Comparison of ENCODE assay signal across 18 mouse cellular contexts in the genomic region with DNA sequence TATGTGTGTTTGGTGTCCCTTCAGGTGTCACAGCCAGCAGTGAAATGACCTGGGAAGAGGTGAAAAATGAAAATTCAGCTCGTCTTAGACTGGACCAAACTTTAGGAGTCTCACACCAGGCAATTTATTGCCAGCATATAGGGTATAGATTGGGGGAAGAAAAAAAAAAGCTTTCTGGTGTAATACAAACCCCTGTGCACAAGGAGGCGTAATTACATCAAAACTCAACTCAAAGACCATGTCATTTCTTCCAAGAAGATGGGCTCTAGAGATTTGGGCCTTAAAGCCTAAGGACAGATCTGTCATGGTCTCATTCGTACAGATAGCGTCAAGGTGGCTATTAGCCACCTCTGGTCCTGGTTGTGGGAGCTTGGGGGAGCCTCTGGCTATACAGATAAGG.
DNase-seq lines count a peak whose midpoint lies in the region; ATAC-seq and TF ChIP-seq lines count a peak whose summit lies in the region.
"Had no signal": no experiment of that assay in that cellular context is flagged by ENCODE, and none has a peak within 500 bp of the region (broad histone marks: within the 10 kb centered on the region; RNA-seq: fewer than 3 reads in every experiment).

No protein-coding gene starts in this region.

- DNase-seq in lung, embryonic 14.5 days: peak; percentile 56
- no peak for DNase-seq in lung, adult 18-20 months
- peak; percentile 60 for DNase-seq in NIH3T3 (ENCODE audit: low read depth)
- no peak for DNase-seq in spleen, postnatal 36 days (ENCODE audit: low spot score in 2 of 2)
- DNase-seq: adrenal gland, postnatal 25 days; cerebellum, postnatal 14 days; gastrocnemius, postnatal 10 days; kidney, postnatal 25 days; layer of hippocampus, postnatal 36 days; right cerebral cortex, postnatal 25 days had no signal

- no peaks in the 10 kb centered on the region for H3K9me3 ChIP-seq in heart, embryonic 13.5 days
- no peaks in the 10 kb centered on the region for H3K9me3 ChIP-seq in heart, embryonic 11.5 days (replicated peaks; ENCODE audit: control insufficient read depth, low read length)
- H3K9me3 ChIP-seq in lung, embryonic 14.5 days (ENCODE audit: low read depth, low read length): no peaks in the 10 kb centered on the region
- H3K9me3 ChIP-seq: forebrain, embryonic 15.5 days; limb, embryonic 13.5 days; midbrain, embryonic 10.5 days had no signal

- H3K4me2 ChIP-seq in heart, embryonic 13.5 days: no peak overlapping the region
- no peak overlapping the region for H3K4me2 ChIP-seq in heart, embryonic 11.5 days
- H3K4me2 ChIP-seq in lung, embryonic 14.5 days: no peak overlapping the region
- H3K4me2 ChIP-seq: forebrain, embryonic 15.5 days; limb, embryonic 13.5 days had no signal

- no peak overlapping the region for H3K4me3 ChIP-seq in heart, embryonic 13.5 days
- no peak overlapping the region for H3K4me3 ChIP-seq in heart, embryonic 11.5 days (ENCODE audit: low read depth, low read length)
- H3K4me3 ChIP-seq in lung, embryonic 14.5 days (ENCODE audit: low read depth, low read length): no peak overlapping the region
- H3K4me3 ChIP-seq: forebrain, embryonic 15.5 days; limb, embryonic 13.5 days; midbrain, embryonic 10.5 days had no signal

- H3K27me3 ChIP-seq in heart, embryonic 13.5 days (replicated peaks): no peaks in the 10 kb centered on the region
- no peaks in the 10 kb centered on the region for H3K27me3 ChIP-seq in heart, embryonic 11.5 days (ENCODE audit: control insufficient read depth, insufficient read depth, low read length)
- no peaks in the 10 kb centered on the region for H3K27me3 ChIP-seq in lung, embryonic 14.5 days (ENCODE audit: insufficient read depth, low read length)
- H3K27me3 ChIP-seq: forebrain, embryonic 15.5 days; limb, embryonic 13.5 days had no signal

- H3K27ac ChIP-seq in heart, embryonic 13.5 days (replicated peaks): 0 out of 2 replicates have a peak overlapping the region, but pooled peaks have one; percentile 42
- no peak overlapping the region for H3K27ac ChIP-seq in heart, embryonic 11.5 days (ENCODE audit: low read depth, low read length)
- H3K27ac ChIP-seq in lung, embryonic 14.5 days (ENCODE audit: low read depth): no peak overlapping the region
- H3K27ac ChIP-seq: forebrain, embryonic 15.5 days; limb, embryonic 13.5 days; midbrain, embryonic 10.5 days had no signal

- peak; percentile 56 for TF ChIP-seq CTCF in lung, embryonic 14.5 days (IDR thresholded peaks at IDR 0.05; ENCODE audit: low read depth)

- WGBS in heart, embryonic 13.5 days: 41% methylated on average over 4 of the region's 4 CpGs
- WGBS in heart, embryonic 11.5 days (ENCODE audit: insufficient replicate concordance): 42% methylated on average over 4 of the region's 4 CpGs
- WGBS in lung, embryonic 14.5 days: 58% methylated on average over 4 of the region's 4 CpGs

- no peak for ATAC-seq in heart, embryonic 13.5 days (ENCODE audit: extremely low read depth, insufficient number of reproducible peaks, low FRiP score, low TSS enrichment)
- ATAC-seq in heart, embryonic 11.5 days (replicated peaks; ENCODE audit: insufficient number of reproducible peaks, low FRiP score, low TSS enrichment): no peak
- ATAC-seq in lung, embryonic 14.5 days (ENCODE audit: insufficient read depth): no peak
- peak; percentile 34; the same call in 1 of the 2 replicates for ATAC-seq in megakaryocyte-erythroid progenitor cell, adult 5-6 weeks (replicated peaks; ENCODE audit: low FRiP score, low TSS enrichment, poor library complexity, severe bottlenecking)
- no peak for ATAC-seq in monocyte, adult 5-6 weeks (replicated peaks; ENCODE audit: insufficient number of reproducible peaks, low FRiP score, low TSS enrichment, poor library complexity, severe bottlenecking)
- ATAC-seq: forebrain, embryonic 15.5 days; inflammation-experienced regulatory T-cells, adult 6 months had no signal

- no peak overlapping the region for H3K9ac ChIP-seq in heart, embryonic 13.5 days
- H3K9ac ChIP-seq in heart, embryonic 11.5 days (ENCODE audit: low read depth, low read length): no peak overlapping the region
- no peak overlapping the region for H3K9ac ChIP-seq in lung, embryonic 14.5 days
- H3K9ac ChIP-seq: forebrain, embryonic 15.5 days; limb, embryonic 13.5 days had no signal

- H3K4me1 ChIP-seq in heart, embryonic 13.5 days: peaks cover 34% of the 10 kb centered on the region
- peaks cover 13% of the 10 kb centered on the region for H3K4me1 ChIP-seq in heart, embryonic 11.5 days (ENCODE audit: control insufficient read depth, insufficient read depth, low read length)
- peaks cover 5% of the 10 kb centered on the region; the same call in 1 of the 2 replicates for H3K4me1 ChIP-seq in lung, embryonic 14.5 days (ENCODE audit: insufficient read depth)
- H3K4me1 ChIP-seq: forebrain, embryonic 15.5 days; midbrain, embryonic 10.5 days had no signal

- H3K36me3 ChIP-seq in heart, embryonic 13.5 days: no peaks in the 10 kb centered on the region
- no peaks in the 10 kb centered on the region for H3K36me3 ChIP-seq in heart, embryonic 11.5 days (ENCODE audit: control insufficient read depth, insufficient read depth, low read length)
- H3K36me3 ChIP-seq in lung, embryonic 14.5 days (ENCODE audit: insufficient read depth): no peaks in the 10 kb centered on the region
- H3K36me3 ChIP-seq: forebrain, embryonic 15.5 days; limb, embryonic 13.5 days; midbrain, embryonic 10.5 days had no signal

Comparison
In these comparisons a context has a peak if more than half of its experiments do, and no peak if none do; other contexts are left out.
1. DNase-seq: peak in lung, embryonic 14.5 days (single experiment) and NIH3T3 (single experiment); none in lung, adult 18-20 months (0 of 2) and spleen, postnatal 36 days (0 of 2).